Mouse (Mus musculus) lung, embryonic 14.5 days (tissue): ENCODE data around the gene Atg16l2. TPM values are rescaled to one million over a fixed set of nuclear protein-coding genes. Genes with fewer than 3 reads are reported as not detected.

ENCODE experiments used
- ATAC-seq: fragments of 200-750 bp; cut with Nextera tagmentation; 2 replicates; pipeline ENCODE4 v1.8.0; 2017; ENCODE audit warnings: mild to moderate bottlenecking, moderate TSS enrichment, moderate library complexity; ENCODE audit not compliant: insufficient read depth
- DNase-seq: peaks from one replicate; pipeline ENCODE4 v3.0.0-alpha.2; 2015
- H3K27ac ChIP-seq: fragments of 300-500 bp; sonication (generic); 2 replicates; pipeline ENCODE4 v1.5.1; 2014; ENCODE audit warnings: low read depth, mild to moderate bottlenecking, moderate library complexity
- H3K27me3 ChIP-seq: fragments of 300-500 bp; sonication (generic); 2 replicates; pipeline ENCODE4 v1.6.1; 2014; ENCODE audit warnings: low read length, control low read depth; ENCODE audit not compliant: insufficient read depth
- H3K36me3 ChIP-seq: fragments of 300-500 bp; sonication (generic); 2 replicates; pipeline ENCODE4 v1.6.1; 2014; ENCODE audit warnings: control low read depth; ENCODE audit not compliant: insufficient read depth
- H3K4me1 ChIP-seq: fragments of 300-500 bp; sonication (generic); 2 replicates; pipeline ENCODE4 v1.6.1; 2014; ENCODE audit warnings: antibody characterized with exemption, control low read depth; ENCODE audit not compliant: insufficient read depth
- H3K4me2 ChIP-seq: fragments of 300-500 bp; sonication (generic); 2 replicates; pipeline ENCODE4 v1.6.1; 2014; ENCODE audit warnings: mild to moderate bottlenecking
- H3K4me3 ChIP-seq: fragments of 300-500 bp; sonication (generic); 2 replicates; pipeline ENCODE4 v1.5.1; 2014; ENCODE audit warnings: low read depth, low read length
- H3K9ac ChIP-seq: fragments of 300-500 bp; sonication (generic); 2 replicates; pipeline ENCODE4 v1.6.1; 2014
- H3K9me3 ChIP-seq: fragments of 300-500 bp; sonication (generic); 2 replicates; pipeline ENCODE4 v1.6.1; 2016; ENCODE audit warnings: low read depth, low read length, control low read depth
- CTCF ChIP-seq: IDR thresholded peaks from 2 replicates; pipeline ENCODE4 v1.5.1; 2016; ENCODE audit warnings: antibody characterized with exemption, low read depth
- WGBS: fragments of 180-500 bp; shearing (Covaris S2); extraction: QIAGEN DNeasy Blood & Tissue Kit; methylation state at CpG from one replicate; pipeline ENCODE4 v1.1.7; 2014; 5-methylcytosine and 5-hydroxymethylcytosine counted together
- polyA plus RNA-seq: library from polyadenylated mRNA; unstranded; fragments of >200 nt; fragmentation: Nextera tagmentation; extraction: Ambion mirVana; gene quantifications from 2 replicates; pipeline ENCODE4 v1.2.1, GENCODE M21; 2014

Gene Atg16l2
- polyA plus RNA-seq, 1 experiment from 2014 or later: 13.2 TPM

- DNase-seq (peak; percentile 47), ATAC-seq (no peak)
- Histone ChIP-seq H3K36me3 (peaks cover 3% of the 10 kb centered on the region; the same call in 1 of the 2 replicates), H3K4me3 (no peak overlapping the region), H3K27ac (no peak overlapping the region), H3K4me1 (no peaks in the 10 kb centered on the region), H3K9me3 (no peaks in the 10 kb centered on the region), H3K27me3 (no peaks in the 10 kb centered on the region), H3K4me2 (no peak overlapping the region), H3K9ac (no peak overlapping the region)
- 38% methylated on average over 6 of the region's 6 CpGs for WGBS
- no peak for TF ChIP-seq CTCF
Measured at GRCm38 (mm10) chr7:101341405-101341804, 39.4 kb upstream of the Atg16l2 start.

- 45% methylated on average over 3 of the region's 3 CpGs for WGBS
- Histone ChIP-seq H3K4me1 (no peaks in the 10 kb centered on the region), H3K9ac (no peak overlapping the region), H3K4me2 (no peak overlapping the region), H3K27me3 (no peaks in the 10 kb centered on the region), H3K27ac (no peak overlapping the region), H3K36me3 (no peaks in the 10 kb centered on the region), H3K4me3 (no peak overlapping the region), H3K9me3 (no peaks in the 10 kb centered on the region)
- no peak for TF ChIP-seq CTCF
- DNase-seq: no peak
- ATAC-seq: no peak
Measured at GRCm38 (mm10) chr7:101337401-101337800, 35.4 kb upstream of the Atg16l2 start.

- ATAC-seq (no peak), DNase-seq (no peak)
- WGBS: 63% methylated on average over 3 of the region's 3 CpGs
- H3K27me3 ChIP-seq: no peaks in the 10 kb centered on the region
- no peak overlapping the region for H3K4me2 ChIP-seq
- TF ChIP-seq CTCF: no peak
- no peaks in the 10 kb centered on the region for H3K36me3 ChIP-seq
- H3K27ac ChIP-seq: no peak overlapping the region
- no peaks in the 10 kb centered on the region for H3K4me1 ChIP-seq
- no peak overlapping the region for H3K4me3 ChIP-seq
- no peaks in the 10 kb centered on the region for H3K9me3 ChIP-seq
- no peak overlapping the region for H3K9ac ChIP-seq
Measured at GRCm38 (mm10) chr7:101336686-101337085, 34.6 kb upstream of the Atg16l2 start.

- DNase-seq: no peak
- no peak overlapping the region for H3K9ac ChIP-seq
- no peaks in the 10 kb centered on the region for H3K4me1 ChIP-seq
- TF ChIP-seq CTCF: no peak
- no peak overlapping the region for H3K27ac ChIP-seq
- no peak overlapping the region for H3K4me2 ChIP-seq
- 89% methylated on average over 2 of the region's 2 CpGs for WGBS
- no peaks in the 10 kb centered on the region for H3K27me3 ChIP-seq
- no peak overlapping the region for H3K4me3 ChIP-seq
- no peaks in the 10 kb centered on the region for H3K36me3 ChIP-seq
- ATAC-seq: no peak
- no peaks in the 10 kb centered on the region for H3K9me3 ChIP-seq
Measured at GRCm38 (mm10) chr7:101335228-101335627, 33.2 kb upstream of the Atg16l2 start.

GRCm38 (mm10) chr7:101332045-101332831, 30.2 kb upstream of the Atg16l2 start:
- H3K4me2 ChIP-seq: no peak overlapping the region
- no peaks in the 10 kb centered on the region for H3K27me3 ChIP-seq
- no peaks in the 10 kb centered on the region for H3K9me3 ChIP-seq
- TF ChIP-seq CTCF: no peak
- H3K36me3 ChIP-seq: no peaks in the 10 kb centered on the region
- H3K4me3 ChIP-seq: no peak overlapping the region
- H3K4me1 ChIP-seq: no peaks in the 10 kb centered on the region
- ATAC-seq: no peak
- H3K27ac ChIP-seq: no peak overlapping the region
- no peak for DNase-seq
- H3K9ac ChIP-seq: no peak overlapping the region
- WGBS: 78% methylated on average over 5 of the region's 5 CpGs

- Histone ChIP-seq H3K9me3 (no peaks in the 10 kb centered on the region), H3K27me3 (no peaks in the 10 kb centered on the region), H3K4me1 (no peaks in the 10 kb centered on the region), H3K27ac (no peak overlapping the region), H3K4me2 (no peak overlapping the region), H3K9ac (no peak overlapping the region), H3K4me3 (no peak overlapping the region), H3K36me3 (no peaks in the 10 kb centered on the region)
- DNase-seq (no peak), ATAC-seq (no peak)
- TF ChIP-seq CTCF: no peak
- 73% methylated on average over 4 of the region's 4 CpGs for WGBS
Measured at GRCm38 (mm10) chr7:101330841-101331173, 28.8 kb upstream of the Atg16l2 start.

GRCm38 (mm10) chr7:101330074-101330840, 28.2 kb upstream of the Atg16l2 start:
- DNase-seq (no peak), ATAC-seq (no peak)
- no peak overlapping the region for H3K4me3 ChIP-seq
- H3K9ac ChIP-seq: no peak overlapping the region
- 62% methylated on average over 10 of the region's 10 CpGs for WGBS
- H3K9me3 ChIP-seq: no peaks in the 10 kb centered on the region
- no peaks in the 10 kb centered on the region for H3K4me1 ChIP-seq
- no peak overlapping the region for H3K27ac ChIP-seq
- H3K36me3 ChIP-seq: no peaks in the 10 kb centered on the region
- H3K27me3 ChIP-seq: no peaks in the 10 kb centered on the region
- TF ChIP-seq CTCF: no peak
- no peak overlapping the region for H3K4me2 ChIP-seq
